Mouse (Mus musculus): Measurements from ENCODE around the gene Scgb1a1.

GRCm38 (mm10) chr19:9069687-9070307 lies 18.0 kb downstream of the Scgb1a1 start:
- TF ChIP-seq CTCF (IDR thresholded peaks at IDR 0.05; ENCODE audit: borderline replicate concordance, insufficient read depth, low read depth, low read length) = no peak
- no peak for TF ChIP-seq POLR2A (IDR thresholded peaks at IDR 0.05; ENCODE audit: borderline replicate concordance, insufficient read depth, low read length)
